8 mouse cellular contexts compared by ENCODE assay signal in genomic region chr10:21685122-21685798, GRCm38 (mm10).
A peak's percentile ranks its signal among the peaks of the same experiment; 100 is the strongest.
DNase-seq lines count a peak whose midpoint lies in the region; ATAC-seq and TF ChIP-seq lines count a peak whose summit lies in the region.

No protein-coding gene starts in this region.

- peaks cover 19% of the 10 kb centered on the region for H3K4me1 ChIP-seq in midbrain, embryonic 15.5 days
- H3K4me1 ChIP-seq in midbrain, embryonic 10.5 days = peaks cover 31% of the 10 kb centered on the region
- peaks cover 19% of the 10 kb centered on the region for H3K4me1 ChIP-seq in heart, embryonic 15.5 days (replicated peaks)
- H3K4me1 ChIP-seq in lung, embryonic 14.5 days (ENCODE audit: insufficient read depth) = peaks cover 7% of the 10 kb centered on the region; the same call in 1 of the 2 replicates

- DNase-seq in midbrain, embryonic 10.5 days (ENCODE audit: low spot score) = no peak
- peak; percentile 16 to 37 for DNase-seq in layer of hippocampus, adult 2 months (ENCODE audit: low spot score in 2 of 2)
- peak; percentile 61 for DNase-seq in lung, embryonic 14.5 days
- peak; percentile 48 to 53 for DNase-seq in spleen, postnatal 36 days (ENCODE audit: low spot score in 2 of 2)

- H3K4me2 ChIP-seq in midbrain, embryonic 15.5 days = no peak overlapping the region
- peak overlapping the region; percentile 20 for H3K4me2 ChIP-seq in heart, embryonic 15.5 days
- no peak overlapping the region for H3K4me2 ChIP-seq in lung, embryonic 14.5 days

- no peak overlapping the region for H3K4me3 ChIP-seq in midbrain, embryonic 15.5 days
- H3K4me3 ChIP-seq in midbrain, embryonic 10.5 days = no peak overlapping the region
- H3K4me3 ChIP-seq in heart, embryonic 15.5 days = no peak overlapping the region
- H3K4me3 ChIP-seq in layer of hippocampus, adult 2 months = no peak overlapping the region
- H3K4me3 ChIP-seq in lung, embryonic 14.5 days (ENCODE audit: low read depth, low read length) = no peak overlapping the region

- no peak for ATAC-seq in midbrain, embryonic 15.5 days (replicated peaks)
- peak; percentile 62 for ATAC-seq in common myeloid progenitor, adult 5-6 weeks (replicated peaks; ENCODE audit: low read depth, poor library complexity, severe bottlenecking)
- 0 out of 2 replicates have a peak, but pooled peaks have one; percentile 43 for ATAC-seq in heart, embryonic 15.5 days (replicated peaks; ENCODE audit: insufficient number of reproducible peaks, insufficient read depth, low FRiP score, low read depth)
- peak; percentile 77; the same call in 1 of the 2 replicates for ATAC-seq in lung, embryonic 14.5 days (ENCODE audit: insufficient read depth)
- no peak for ATAC-seq in granulocyte monocyte progenitor cell, adult 5-6 weeks (replicated peaks; ENCODE audit: poor library complexity, severe bottlenecking)

- H3K36me3 ChIP-seq in midbrain, embryonic 15.5 days (replicated peaks) = no peaks in the 10 kb centered on the region
- no peaks in the 10 kb centered on the region for H3K36me3 ChIP-seq in midbrain, embryonic 10.5 days
- H3K36me3 ChIP-seq in heart, embryonic 15.5 days = no peaks in the 10 kb centered on the region
- no peaks in the 10 kb centered on the region for H3K36me3 ChIP-seq in lung, embryonic 14.5 days (ENCODE audit: insufficient read depth)

- no peaks in the 10 kb centered on the region for H3K27me3 ChIP-seq in midbrain, embryonic 15.5 days (replicated peaks)
- H3K27me3 ChIP-seq in midbrain, embryonic 10.5 days (ENCODE audit: low read depth, poor library complexity, severe bottlenecking) = no peaks in the 10 kb centered on the region
- H3K27me3 ChIP-seq in heart, embryonic 15.5 days = no peaks in the 10 kb centered on the region
- no peaks in the 10 kb centered on the region for H3K27me3 ChIP-seq in lung, embryonic 14.5 days (ENCODE audit: insufficient read depth, low read length)

- no peak overlapping the region for H3K9ac ChIP-seq in midbrain, embryonic 15.5 days
- H3K9ac ChIP-seq in heart, embryonic 15.5 days = no peak overlapping the region
- H3K9ac ChIP-seq in lung, embryonic 14.5 days = no peak overlapping the region

- H3K9me3 ChIP-seq in midbrain, embryonic 15.5 days = no peaks in the 10 kb centered on the region
- no peaks in the 10 kb centered on the region for H3K9me3 ChIP-seq in midbrain, embryonic 10.5 days (replicated peaks)
- no peaks in the 10 kb centered on the region for H3K9me3 ChIP-seq in heart, embryonic 15.5 days (replicated peaks)
- no peaks in the 10 kb centered on the region for H3K9me3 ChIP-seq in lung, embryonic 14.5 days (ENCODE audit: low read depth, low read length)

- WGBS in midbrain, embryonic 15.5 days = 32% methylated on average over 9 of the region's 9 CpGs
- 48% methylated on average over 9 of the region's 9 CpGs for WGBS in midbrain, embryonic 10.5 days
- WGBS in heart, embryonic 15.5 days = 18% methylated on average over 9 of the region's 9 CpGs
- 12% methylated on average over 9 of the region's 9 CpGs for WGBS in lung, embryonic 14.5 days

- peak; percentile 72 for TF ChIP-seq CTCF in layer of hippocampus, adult 2 months (conservative IDR thresholded peaks at IDR 0.05)
- TF ChIP-seq CTCF in lung, embryonic 14.5 days (IDR thresholded peaks at IDR 0.05; ENCODE audit: low read depth) = peak; percentile 32

- H3K27ac ChIP-seq in midbrain, embryonic 15.5 days = peak overlapping the region; percentile 31; the same call in 1 of the 2 replicates
- H3K27ac ChIP-seq in midbrain, embryonic 10.5 days (replicated peaks) = no peak overlapping the region
- peak overlapping the region; percentile 38 for H3K27ac ChIP-seq in heart, embryonic 15.5 days
- H3K27ac ChIP-seq in layer of hippocampus, adult 2 months = peak overlapping the region; percentile 81
- no peak overlapping the region for H3K27ac ChIP-seq in lung, embryonic 14.5 days (ENCODE audit: low read depth)

Comparison
In these comparisons a context has a peak if more than half of its experiments do, and no peak if none do; other contexts are left out.
1. H3K27ac ChIP-seq: peak in midbrain, embryonic 15.5 days (single experiment), heart, embryonic 15.5 days (single experiment) and layer of hippocampus, adult 2 months (single experiment); none in midbrain, embryonic 10.5 days (single experiment) and lung, embryonic 14.5 days (single experiment).
2. ATAC-seq: peak in common myeloid progenitor, adult 5-6 weeks (single experiment), heart, embryonic 15.5 days (single experiment) and lung, embryonic 14.5 days (single experiment); none in midbrain, embryonic 15.5 days (single experiment) and granulocyte monocyte progenitor cell, adult 5-6 weeks (single experiment).